Mouse (Mus musculus): ENCODE results near the gene Hhatl. TPM values are rescaled to one million over a fixed set of nuclear protein-coding genes. Genes with fewer than 3 reads are reported as not detected.

Gene Hhatl
- total RNA-seq, 1 experiment, result 0.09 TPM

DNA sequence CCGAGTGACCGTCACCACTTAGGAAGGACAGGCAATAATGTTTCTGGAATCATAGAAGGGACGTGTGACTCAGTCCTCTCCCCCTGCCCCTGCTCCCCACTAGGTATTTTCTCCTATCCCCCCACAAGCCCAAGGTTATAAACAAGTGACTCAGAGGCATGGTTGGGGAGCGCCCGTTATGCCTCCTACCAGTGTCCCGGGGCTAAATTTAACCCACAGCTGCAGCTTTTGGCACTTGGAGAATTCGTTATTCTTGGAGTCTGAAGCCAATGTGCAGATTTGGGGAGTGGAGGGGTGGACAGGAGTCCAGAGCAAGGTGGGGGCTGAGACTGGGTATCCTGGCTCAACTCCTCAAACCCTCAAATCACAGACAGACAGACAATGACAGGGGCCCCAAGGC, 15.8 kb downstream of the Hhatl start:
- H3K27ac ChIP-seq (ENCODE audit: insufficient read depth, low read depth, low read length, poor library complexity, severe bottlenecking), result no peak overlapping the region
- in situ Hi-C loops (cut with MboI; ENCODE audit: low sequenced_read_pairs in 2 of 2, unreplicated experiment in 2 of 2), result no loop called here
- H3K9ac ChIP-seq (ENCODE audit: insufficient read depth, low read depth, low read length, poor library complexity, severe bottlenecking), result no peak overlapping the region
- peaks cover 0 to 4% of the 10 kb centered on the region in 2 experiments; a peak in 1 of 4 replicates for H3K4me1 ChIP-seq (ENCODE audit: control insufficient read depth in 2 of 2, insufficient read depth in 2 of 2, low read length in 2 of 2, poor library complexity in 1 of 2)
- no peaks in the 10 kb centered on the region for H3K9me3 ChIP-seq (ENCODE audit: control insufficient read depth, insufficient read depth, low read depth, low read length)
- no peak overlapping the region for H3K4me3 ChIP-seq (ENCODE audit: insufficient read depth in 1 of 2, low read depth in 1 of 2, low read length in 2 of 2, poor library complexity in 1 of 2, severe bottlenecking in 1 of 2)
- TF ChIP-seq HCFC1 (IDR thresholded peaks at IDR 0.05; ENCODE audit: borderline replicate concordance, insufficient read depth, low read length) (no peak), MAFK (IDR thresholded peaks at IDR 0.05; ENCODE audit: insufficient read depth, low read depth, low read length) (no peak), ZC3H11A (IDR thresholded peaks at IDR 0.05; ENCODE audit: borderline replicate concordance, low read depth, low read length) (no peak), CHD2 (IDR thresholded peaks at IDR 0.05; ENCODE audit: low read depth, low read length) (no peak), ZNF384 (IDR thresholded peaks at IDR 0.05; ENCODE audit: low read depth, low read length) (no peak)
- DNase-seq (ENCODE audit: low read depth, low spot score), result no peak
- no peaks in the 10 kb centered on the region for H3K36me3 ChIP-seq (ENCODE audit: control insufficient read depth, insufficient read depth, low read length, poor library complexity, severe bottlenecking)

DNA sequence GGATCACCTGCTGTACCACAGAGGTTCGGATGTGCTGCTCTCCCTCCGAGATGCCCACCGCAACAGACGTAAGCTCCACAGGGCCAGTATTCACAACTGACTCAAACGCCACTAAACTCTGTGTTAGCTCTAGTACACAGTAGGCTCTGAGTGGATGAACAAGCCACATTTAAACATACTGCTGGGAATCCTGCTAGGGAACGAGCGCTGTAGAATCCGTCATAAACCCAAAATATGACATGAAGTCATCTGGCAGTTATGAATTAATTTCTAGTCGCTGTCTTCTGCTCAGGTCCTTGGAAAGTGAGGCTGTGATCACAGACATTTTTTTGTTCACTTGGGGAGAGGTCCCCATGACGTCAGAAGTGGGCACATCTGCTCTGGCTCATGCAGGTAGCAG, 16.4 kb downstream of the Hhatl start:
- no peaks in the 10 kb centered on the region for H3K9me3 ChIP-seq (ENCODE audit: control insufficient read depth, insufficient read depth, low read depth, low read length)
- no peak for DNase-seq (ENCODE audit: low read depth, low spot score)
- no peaks in the 10 kb centered on the region for H3K36me3 ChIP-seq (ENCODE audit: control insufficient read depth, insufficient read depth, low read length, poor library complexity, severe bottlenecking)
- in situ Hi-C loops (cut with MboI; ENCODE audit: low sequenced_read_pairs in 2 of 2, unreplicated experiment in 2 of 2), result no loop called here
- no peak overlapping the region for H3K27ac ChIP-seq (ENCODE audit: insufficient read depth, low read depth, low read length, poor library complexity, severe bottlenecking)
- no peak overlapping the region for H3K4me3 ChIP-seq (ENCODE audit: insufficient read depth in 1 of 2, low read depth in 1 of 2, low read length in 2 of 2, poor library complexity in 1 of 2, severe bottlenecking in 1 of 2)
- H3K4me1 ChIP-seq (ENCODE audit: control insufficient read depth in 2 of 2, insufficient read depth in 2 of 2, low read length in 2 of 2, poor library complexity in 1 of 2), result peaks cover 0 to 4% of the 10 kb centered on the region in 2 experiments; a peak in 1 of 4 replicates
- no peak overlapping the region for H3K9ac ChIP-seq (ENCODE audit: insufficient read depth, low read depth, low read length, poor library complexity, severe bottlenecking)
- TF ChIP-seq HCFC1 (IDR thresholded peaks at IDR 0.05; ENCODE audit: borderline replicate concordance, insufficient read depth, low read length) (no peak), MAFK (IDR thresholded peaks at IDR 0.05; ENCODE audit: insufficient read depth, low read depth, low read length) (no peak), CHD2 (IDR thresholded peaks at IDR 0.05; ENCODE audit: low read depth, low read length) (no peak), ZC3H11A (IDR thresholded peaks at IDR 0.05; ENCODE audit: borderline replicate concordance, low read depth, low read length) (no peak), ZNF384 (IDR thresholded peaks at IDR 0.05; ENCODE audit: low read depth, low read length) (no peak)

DNA sequence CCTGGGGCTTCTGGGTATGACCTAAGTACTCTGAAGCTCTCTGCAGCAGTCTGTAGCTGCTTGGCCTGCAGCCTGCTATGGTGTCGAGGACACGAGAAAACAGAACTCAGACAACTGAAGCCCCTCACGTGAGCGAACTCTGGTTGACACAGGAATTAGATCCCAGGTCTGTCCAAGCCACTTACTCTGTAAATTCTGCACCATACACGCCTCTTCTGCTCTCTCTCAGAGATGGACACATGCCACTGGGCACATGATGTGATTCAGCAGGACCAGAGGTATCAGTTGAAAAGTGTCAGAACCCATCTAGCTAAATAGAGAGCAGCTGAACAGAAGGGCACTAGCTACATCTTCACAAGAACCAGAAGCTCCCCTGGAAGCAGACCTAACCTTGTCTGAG, 19.9 kb downstream of the Hhatl start:
- in situ Hi-C loops (cut with MboI; ENCODE audit: low sequenced_read_pairs in 2 of 2, unreplicated experiment in 2 of 2), result no loop called here
- Histone ChIP-seq H3K9ac (ENCODE audit: insufficient read depth, low read depth, low read length, poor library complexity, severe bottlenecking) (no peak overlapping the region), H3K4me3 (ENCODE audit: insufficient read depth in 1 of 2, low read depth in 1 of 2, low read length in 2 of 2, poor library complexity in 1 of 2, severe bottlenecking in 1 of 2) (no peak overlapping the region), H3K9me3 (ENCODE audit: control insufficient read depth, insufficient read depth, low read depth, low read length) (no peaks in the 10 kb centered on the region), H3K27ac (ENCODE audit: insufficient read depth, low read depth, low read length, poor library complexity, severe bottlenecking) (no peak overlapping the region), H3K4me1 (ENCODE audit: control insufficient read depth in 2 of 2, insufficient read depth in 2 of 2, low read length in 2 of 2, poor library complexity in 1 of 2) (peaks cover 0 to 7% of the 10 kb centered on the region in 2 experiments; a peak in 1 of 4 replicates), H3K36me3 (ENCODE audit: control insufficient read depth, insufficient read depth, low read length, poor library complexity, severe bottlenecking) (peaks cover 2% of the 10 kb centered on the region; the same call in 1 of the 2 replicates)
- TF ChIP-seq ZNF384 (IDR thresholded peaks at IDR 0.05; ENCODE audit: low read depth, low read length) (no peak), ZC3H11A (IDR thresholded peaks at IDR 0.05; ENCODE audit: borderline replicate concordance, low read depth, low read length) (no peak), HCFC1 (IDR thresholded peaks at IDR 0.05; ENCODE audit: borderline replicate concordance, insufficient read depth, low read length) (no peak), MAFK (IDR thresholded peaks at IDR 0.05; ENCODE audit: insufficient read depth, low read depth, low read length) (no peak)
- no peak for DNase-seq (ENCODE audit: low read depth, low spot score)

DNA sequence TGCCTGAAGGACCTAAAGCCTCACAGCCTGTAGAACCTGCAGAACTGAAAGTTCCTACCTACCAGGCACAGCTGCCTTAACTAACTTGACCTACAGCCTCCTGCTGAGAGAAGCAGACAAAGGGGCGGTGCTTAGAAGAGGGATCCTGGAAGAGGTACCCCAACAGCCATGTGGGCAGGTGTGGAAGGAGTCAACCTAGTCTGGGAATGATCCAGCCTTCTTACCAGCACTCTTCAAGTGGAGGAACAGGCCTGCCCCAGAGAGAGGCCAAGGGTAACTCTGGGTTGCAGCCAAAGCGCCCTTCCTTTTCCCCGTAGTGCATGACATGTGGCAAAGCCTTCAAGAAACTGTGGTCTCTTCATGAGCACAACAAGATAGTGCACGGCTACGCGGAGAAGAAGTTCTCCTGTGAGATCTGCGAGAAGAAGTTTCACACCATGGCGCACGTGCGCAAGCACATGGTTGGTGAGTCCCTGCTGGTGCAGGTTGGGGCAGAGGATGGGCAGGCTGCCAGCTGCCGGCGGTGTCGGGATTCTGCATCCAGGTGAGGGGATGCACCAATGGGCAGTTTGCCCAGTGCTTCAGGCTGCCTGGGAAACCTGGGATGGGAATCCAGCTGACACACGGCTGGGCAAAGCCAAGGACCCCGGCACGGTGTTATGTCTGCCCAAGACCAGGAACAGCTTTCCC, 27.0 kb downstream of the Hhatl start:
- H3K27ac ChIP-seq (ENCODE audit: insufficient read depth, low read depth, low read length, poor library complexity, severe bottlenecking), result no peak overlapping the region

More for the DNA sequence above, 27.0 kb downstream of the Hhatl start:
- TF ChIP-seq CHD2 (IDR thresholded peaks at IDR 0.05; ENCODE audit: low read depth, low read length), result no peak
- TF ChIP-seq HCFC1 (IDR thresholded peaks at IDR 0.05; ENCODE audit: borderline replicate concordance, insufficient read depth, low read length), result no peak
- TF ChIP-seq ZC3H11A (IDR thresholded peaks at IDR 0.05; ENCODE audit: borderline replicate concordance, low read depth, low read length), result no peak
- no peak for TF ChIP-seq ZNF384 (IDR thresholded peaks at IDR 0.05; ENCODE audit: low read depth, low read length)
- no peak for TF ChIP-seq MAFK (IDR thresholded peaks at IDR 0.05; ENCODE audit: insufficient read depth, low read depth, low read length)
- H3K4me3 ChIP-seq (ENCODE audit: insufficient read depth in 1 of 2, low read depth in 1 of 2, low read length in 2 of 2, poor library complexity in 1 of 2, severe bottlenecking in 1 of 2), result no peak overlapping the region
- no peaks in the 10 kb centered on the region for H3K9me3 ChIP-seq (ENCODE audit: control insufficient read depth, insufficient read depth, low read depth, low read length)
- in situ Hi-C loops (cut with MboI; ENCODE audit: low sequenced_read_pairs in 2 of 2, unreplicated experiment in 2 of 2), result no loop called here
- no peak for DNase-seq (ENCODE audit: low read depth, low spot score)
- no peak overlapping the region for H3K9ac ChIP-seq (ENCODE audit: insufficient read depth, low read depth, low read length, poor library complexity, severe bottlenecking)
- peaks cover 5% of the 10 kb centered on the region; the same call in 1 of the 2 replicates for H3K36me3 ChIP-seq (ENCODE audit: control insufficient read depth, insufficient read depth, low read length, poor library complexity, severe bottlenecking)
- H3K4me1 ChIP-seq (ENCODE audit: control insufficient read depth in 2 of 2, insufficient read depth in 2 of 2, low read length in 2 of 2, poor library complexity in 1 of 2), result peaks cover 0 to 25% of the 10 kb centered on the region in 2 experiments; a peak in 2 of 4 replicates
